8 mouse cellular contexts compared by ENCODE assay signal in the genomic region with DNA sequence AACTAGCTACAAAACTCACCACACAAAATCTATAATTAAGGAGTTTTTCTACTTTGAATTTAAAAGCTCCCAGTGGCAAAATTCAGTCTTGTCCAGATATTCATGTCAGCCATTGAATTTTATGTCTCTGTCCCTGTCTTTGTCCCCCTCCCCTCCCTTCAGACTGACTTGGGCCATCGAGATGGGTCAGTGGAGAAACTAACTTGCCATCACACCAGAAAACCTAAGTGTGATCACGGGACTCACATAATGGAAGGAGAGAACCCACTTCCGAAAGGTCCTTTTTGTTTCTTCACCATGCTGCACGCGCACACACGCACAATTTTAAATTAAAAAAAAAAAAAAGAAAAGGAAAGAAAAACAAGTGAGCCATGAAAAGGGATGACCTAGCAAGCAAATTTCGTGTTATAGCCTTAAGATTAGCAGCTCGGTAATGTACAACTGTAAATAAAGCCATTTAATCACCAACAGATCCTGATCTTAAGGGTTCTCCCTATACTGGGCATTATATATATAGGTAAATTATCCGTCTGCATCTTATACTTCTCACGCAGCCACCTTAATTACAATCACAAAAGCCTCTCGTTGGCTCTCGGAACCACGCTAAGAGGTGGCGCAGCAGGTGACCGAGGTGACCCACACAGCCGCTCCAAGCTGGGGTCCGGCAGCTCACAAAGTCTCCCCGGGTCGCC. TPM values are rescaled to one million over a fixed set of nuclear protein-coding genes. Genes with fewer than 3 reads are reported as not detected.
DNase-seq lines count a peak whose midpoint lies in the region; ATAC-seq and TF ChIP-seq lines count a peak whose summit lies in the region.

No protein-coding gene starts in this region.

- H3K4me3 ChIP-seq in kidney, embryonic 14.5 days (ENCODE audit: low read length): peak overlapping the region; percentile 84
- H3K4me3 ChIP-seq in MEL (ENCODE audit: control insufficient read depth in 1 of 2, insufficient read depth in 1 of 2, low read depth in 2 of 2, low read length in 2 of 2): peak overlapping the region; percentile 74 to 76
- H3K4me3 ChIP-seq in liver, embryonic 11.5 days (ENCODE audit: low read depth, low read length): peak overlapping the region; percentile 55
- peak overlapping the region; percentile 74 for H3K4me3 ChIP-seq in stomach, postnatal 0 days (ENCODE audit: low read depth, low read length)

- 0 out of 2 replicates have a peak, but pooled peaks cover 4% of the 10 kb centered on the region for H3K4me1 ChIP-seq in kidney, embryonic 14.5 days (ENCODE audit: control insufficient read depth, insufficient read depth, low read length)
- H3K4me1 ChIP-seq in MEL (ENCODE audit: control insufficient read depth in 1 of 2, insufficient read depth in 2 of 2, low read length in 2 of 2): peaks cover 4 to 9% of the 10 kb centered on the region in 2 experiments; a peak in 2 of 4 replicates
- peaks cover 10% of the 10 kb centered on the region for H3K4me1 ChIP-seq in liver, embryonic 11.5 days (replicated peaks; ENCODE audit: control insufficient read depth, insufficient read depth, low read length)
- no peaks in the 10 kb centered on the region for H3K4me1 ChIP-seq in stomach, postnatal 0 days (replicated peaks; ENCODE audit: control insufficient read depth, insufficient read depth)

- H3K4me2 ChIP-seq in kidney, embryonic 14.5 days (replicated peaks; ENCODE audit: low read depth, low read length): peak overlapping the region; percentile 72
- peak overlapping the region; percentile 91 for H3K4me2 ChIP-seq in liver, embryonic 11.5 days
- peak overlapping the region; percentile 86 for H3K4me2 ChIP-seq in stomach, postnatal 0 days (replicated peaks; ENCODE audit: low read depth)

- no peaks in the 10 kb centered on the region for H3K27me3 ChIP-seq in kidney, embryonic 14.5 days (ENCODE audit: control insufficient read depth, insufficient read depth, low read length)
- H3K27me3 ChIP-seq in MEL (ENCODE audit: control insufficient read depth in 1 of 2, insufficient read depth in 2 of 2, low read length in 2 of 2): no peaks in the 10 kb centered on the region
- H3K27me3 ChIP-seq in liver, embryonic 11.5 days (replicated peaks; ENCODE audit: control insufficient read depth, insufficient read depth, low read length): no peaks in the 10 kb centered on the region
- no peaks in the 10 kb centered on the region for H3K27me3 ChIP-seq in stomach, postnatal 0 days (ENCODE audit: control insufficient read depth, insufficient read depth, low read length)

- no peak for TF ChIP-seq EP300 in MEL (IDR thresholded peaks at IDR 0.05; ENCODE audit: low read depth in 1 of 2, low read length in 2 of 2)
- TF ChIP-seq EP300 in stomach, postnatal 0 days (optimal IDR thresholded peaks at IDR 0.05): no peak

- H3K36me3 ChIP-seq in kidney, embryonic 14.5 days (ENCODE audit: control insufficient read depth, insufficient read depth, low read length): peaks cover 2% of the 10 kb centered on the region
- H3K36me3 ChIP-seq in MEL (ENCODE audit: control insufficient read depth in 1 of 2, insufficient read depth in 2 of 2, low read length in 2 of 2): peaks cover 0 to 17% of the 10 kb centered on the region in 2 experiments; a peak in 3 of 4 replicates
- no peaks in the 10 kb centered on the region for H3K36me3 ChIP-seq in liver, embryonic 11.5 days (ENCODE audit: control insufficient read depth, insufficient read depth, low read length)
- H3K36me3 ChIP-seq in stomach, postnatal 0 days (ENCODE audit: control insufficient read depth, insufficient read depth, low read length): no peaks in the 10 kb centered on the region

- WGBS in kidney, embryonic 14.5 days: 1% methylated on average over 19 of the region's 19 CpGs
- WGBS in liver, embryonic 11.5 days: 2% methylated on average over 19 of the region's 19 CpGs
- WGBS in stomach, postnatal 0 days: 2% methylated on average over 19 of the region's 19 CpGs

- peaks cover 4% of the 10 kb centered on the region; the same call in 1 of the 2 replicates for H3K79me2 ChIP-seq in MEL (ENCODE audit: control insufficient read depth, insufficient read depth, low read length, poor library complexity)

- DNase-seq in kidney, adult 11 months: no peak
- DNase-seq in MEL (ENCODE audit: low read depth, low spot score): peak; percentile 70
- no peak for DNase-seq in liver, embryonic 11.5 days (ENCODE audit: low spot score)
- DNase-seq in stomach, postnatal 0 days (ENCODE audit: low spot score): no peak
- DNase-seq in urinary bladder, adult 18-20 months (ENCODE audit: low spot score in 2 of 2): no peak
- no peak for DNase-seq in adrenal gland, postnatal 25 days

- TF ChIP-seq RAD21 in MEL (IDR thresholded peaks at IDR 0.05; ENCODE audit: low read depth, low read length): no peak

- peak overlapping the region; percentile 76 for H3K9ac ChIP-seq in kidney, embryonic 14.5 days (ENCODE audit: low read depth, low read length)
- peak overlapping the region; percentile 86 for H3K9ac ChIP-seq in MEL (ENCODE audit: control insufficient read depth, low read depth, low read length, poor library complexity, severe bottlenecking)
- H3K9ac ChIP-seq in liver, embryonic 11.5 days (ENCODE audit: low read depth, low read length): peak overlapping the region; percentile 76
- H3K9ac ChIP-seq in stomach, postnatal 0 days (ENCODE audit: low read length): peak overlapping the region; percentile 87

- TF ChIP-seq POLR2A in MEL (IDR thresholded peaks at IDR 0.05; ENCODE audit: control insufficient read depth in 1 of 2, insufficient read depth in 1 of 2, low read depth in 1 of 2, low read length in 2 of 2, poor library complexity in 1 of 2): no peak; a peak in 1 of 4 replicates

- no peak for ATAC-seq in kidney, embryonic 14.5 days (ENCODE audit: low FRiP score, low TSS enrichment)
- peak; percentile 43 for ATAC-seq in erythroid progenitor cell, adult 5-6 weeks (replicated peaks; ENCODE audit: low FRiP score, poor library complexity, severe bottlenecking)
- peak; percentile 59 for ATAC-seq in liver, embryonic 11.5 days (replicated peaks; ENCODE audit: low FRiP score)
- ATAC-seq in stomach, postnatal 0 days (ENCODE audit: low FRiP score, low TSS enrichment): no peak

- peak overlapping the region; percentile 86 for H3K27ac ChIP-seq in kidney, embryonic 14.5 days (ENCODE audit: low read depth, low read length)
- H3K27ac ChIP-seq in MEL (ENCODE audit: control insufficient read depth, low read depth, low read length): peak overlapping the region; percentile 86
- H3K27ac ChIP-seq in liver, embryonic 11.5 days (ENCODE audit: low read depth, low read length): peak overlapping the region; percentile 73
- peak overlapping the region; percentile 94 for H3K27ac ChIP-seq in stomach, postnatal 0 days (replicated peaks)

- no peaks in the 10 kb centered on the region for H3K9me3 ChIP-seq in kidney, embryonic 14.5 days (ENCODE audit: control insufficient read depth, low read length)
- H3K9me3 ChIP-seq in MEL (replicated peaks; ENCODE audit: insufficient read depth, low read length): no peaks in the 10 kb centered on the region
- H3K9me3 ChIP-seq in liver, embryonic 11.5 days (ENCODE audit: control insufficient read depth, low read length): no peaks in the 10 kb centered on the region
- no peaks in the 10 kb centered on the region for H3K9me3 ChIP-seq in stomach, postnatal 0 days (ENCODE audit: control insufficient read depth, low read length)

- TF ChIP-seq CTCF in MEL (IDR thresholded peaks at IDR 0.05 in 2 of 3, conservative IDR thresholded peaks at IDR 0.05 in 1 of 3; ENCODE audit: control insufficient read depth in 1 of 3, insufficient read depth in 1 of 3, low read depth in 2 of 3, low read length in 3 of 3, poor library complexity in 1 of 3, severe bottlenecking in 1 of 3): no peak
- TF ChIP-seq CTCF in stomach, postnatal 0 days (IDR thresholded peaks at IDR 0.05; ENCODE audit: low read depth): no peak

TF ChIP-seq in MEL, 35 proteins besides CTCF, POLR2A, EP300 and RAD21 (continues in another document):
- TF ChIP-seq POLR2AphosphoS2 (IDR thresholded peaks at IDR 0.05; ENCODE audit: low read length) (no peak; the same call in 1 of the 2 replicates), TAL1 (IDR thresholded peaks at IDR 0.05; ENCODE audit: low read length) (no peak)

RNA-seq across cellular contexts. Expression of gene Aasdh, which starts 0.5 kb away (rescaled TPM):
- polyA plus RNA-seq in kidney, embryonic 14.5 days (2014; fragmentation: Nextera tagmentation; extraction: Ambion mirVana): 13.2 and 20.8 TPM in 2 replicates
- total RNA-seq in MEL (2012; rRNA removed): 23.4 and 26.5 TPM in 2 replicates
- polyA plus RNA-seq in MEL (2012; ENCODE audit: insufficient read depth in 1 of 2, insufficient read length in 2 of 2, low read depth in 1 of 2, low replicate concordance in 2 of 2, missing spikeins in 1 of 2): 10 to 100 TPM in 1 of 2 experiments, not detected in 1; 20.7 TPM
- total RNA-seq in erythroid progenitor cell, adult 5-6 weeks (2015; ENCODE audit: low replicate concordance): 2.5 and 24.9 TPM in 2 replicates
- total RNA-seq in erythroid progenitor cell, adult 5-6 weeks (2017; ENCODE audit: low replicate concordance): 6.3 and 12.6 TPM in 2 replicates
- polyA plus RNA-seq in liver, embryonic 11.5 days (2014; fragmentation: Nextera tagmentation; extraction: Ambion mirVana): 17.1 and 20.7 TPM in 2 replicates
- 7.0 and 7.4 TPM in 2 replicates for polyA plus RNA-seq in stomach, postnatal 0 days (2015; fragmentation: Nextera tagmentation; extraction: Ambion mirVana)
- total RNA-seq in adrenal gland, postnatal 25 days (2021): 24.0 and 32.1 TPM in 2 replicates

RNA-seq across cellular contexts. Expression of gene Paics, which starts 46.2 kb away (rescaled TPM):
- 343 and 349 TPM in 2 replicates for polyA plus RNA-seq in kidney, embryonic 14.5 days (2014; fragmentation: Nextera tagmentation; extraction: Ambion mirVana)
- 434 TPM in 2 replicates for total RNA-seq in MEL (2012; rRNA removed)
- 100 to 1,000 TPM; 222 to 266 TPM for polyA plus RNA-seq in MEL (2012; ENCODE audit: insufficient read depth in 1 of 2, insufficient read length in 2 of 2, low read depth in 1 of 2, low replicate concordance in 2 of 2, missing spikeins in 1 of 2)
- 105 and 119 TPM in 2 replicates for total RNA-seq in erythroid progenitor cell, adult 5-6 weeks (2015; ENCODE audit: low replicate concordance)
- 75.2 and 130 TPM in 2 replicates for total RNA-seq in erythroid progenitor cell, adult 5-6 weeks (2017; ENCODE audit: low replicate concordance)
- polyA plus RNA-seq in liver, embryonic 11.5 days (2014; fragmentation: Nextera tagmentation; extraction: Ambion mirVana): 357 and 393 TPM in 2 replicates
- polyA plus RNA-seq in stomach, postnatal 0 days (2015; fragmentation: Nextera tagmentation; extraction: Ambion mirVana): 91.7 and 94.4 TPM in 2 replicates
- 239 and 257 TPM in 2 replicates for total RNA-seq in adrenal gland, postnatal 25 days (2021)

RNA-seq across cellular contexts. Expression of gene Ppat, which starts 46.5 kb away (rescaled TPM):
- polyA plus RNA-seq in kidney, embryonic 14.5 days (2014; fragmentation: Nextera tagmentation; extraction: Ambion mirVana): 34.9 and 51.7 TPM in 2 replicates
- total RNA-seq in MEL (2012; rRNA removed): 153 and 180 TPM in 2 replicates
- 100 to 1,000 TPM; 103 to 110 TPM for polyA plus RNA-seq in MEL (2012; ENCODE audit: insufficient read depth in 1 of 2, insufficient read length in 2 of 2, low read depth in 1 of 2, low replicate concordance in 2 of 2, missing spikeins in 1 of 2)
- total RNA-seq in erythroid progenitor cell, adult 5-6 weeks (2015; ENCODE audit: low replicate concordance): 6.8 and 12.2 TPM in 2 replicates
- total RNA-seq in erythroid progenitor cell, adult 5-6 weeks (2017; ENCODE audit: low replicate concordance): 15.1 and 17.4 TPM in 2 replicates
- polyA plus RNA-seq in liver, embryonic 11.5 days (2014; fragmentation: Nextera tagmentation; extraction: Ambion mirVana): 73.0 and 87.1 TPM in 2 replicates
- 12.4 and 12.5 TPM in 2 replicates for polyA plus RNA-seq in stomach, postnatal 0 days (2015; fragmentation: Nextera tagmentation; extraction: Ambion mirVana)
- 20.9 and 28.0 TPM in 2 replicates for total RNA-seq in adrenal gland, postnatal 25 days (2021)

Comparison
In these comparisons a context has a peak if more than half of its experiments do, and no peak if none do; other contexts are left out.
1. ATAC-seq: peak in erythroid progenitor cell, adult 5-6 weeks (single experiment) and liver, embryonic 11.5 days (single experiment); none in kidney, embryonic 14.5 days (single experiment) and stomach, postnatal 0 days (single experiment).
2. Peak in every context shown above with its lines, with median percentiles within 50 percentile points of each other: H3K27ac ChIP-seq, H3K4me2 ChIP-seq, H3K4me3 ChIP-seq and H3K9ac ChIP-seq.